Mouse (Mus musculus): Measurements from ENCODE around the gene Apobec3. TPM values are rescaled to one million over a fixed set of nuclear protein-coding genes. Genes with fewer than 3 reads are reported as not detected.

The Apobec3 gene
- polyA plus RNA-seq (2014; fragmentation: Illumina TruSeq; extraction: RNeasy Lipid Tissue Mini Kit (QIAGEN cat#74804)) = 14.4 TPM

DNA sequence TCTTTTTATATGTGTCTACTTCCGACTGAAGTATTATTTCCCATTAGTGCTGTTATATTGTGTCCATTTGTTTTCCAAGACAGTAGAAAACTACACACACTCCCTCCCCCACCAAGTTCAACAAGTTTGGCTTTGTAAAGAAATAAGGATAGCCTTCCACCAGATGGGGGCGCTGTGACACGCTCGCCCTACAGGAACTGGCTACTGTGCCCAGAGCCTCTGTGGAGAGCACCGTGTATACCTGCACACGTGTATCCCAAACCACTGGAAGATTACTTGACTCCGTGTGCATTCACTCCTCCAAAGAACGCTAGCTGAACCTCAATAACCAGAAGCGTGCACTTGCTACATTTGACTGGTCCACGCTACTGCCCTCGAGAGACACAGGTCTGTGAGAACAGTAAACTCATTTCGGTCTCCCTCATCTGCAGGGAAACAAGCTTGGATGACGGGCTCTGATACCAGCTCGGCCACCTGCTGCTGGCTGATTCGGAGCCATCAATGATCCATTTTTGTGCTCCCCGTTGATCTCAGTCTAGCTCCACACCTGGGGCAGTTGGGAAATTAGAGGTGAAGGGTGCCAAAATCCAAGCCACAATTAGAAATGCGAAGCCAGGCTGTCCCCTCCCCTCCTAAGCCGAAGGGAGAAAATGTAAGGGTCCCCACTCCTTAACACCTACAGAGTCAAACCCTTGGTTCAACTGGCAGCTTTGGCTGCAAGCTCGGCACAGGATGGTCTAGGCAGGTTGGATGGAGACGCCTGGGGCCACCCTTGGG is at the start of gene Apobec3:
Gene Apobec3, plus strand, starts transcription at position 224 of the 777 bp plus-strand sequence.

Other genes with a start within 250 kb of the Apobec3 start
- gene Fam227a, start 232.7 kb upstream of the Apobec3 start, polyA plus RNA-seq (2014; fragmentation: Illumina TruSeq; extraction: RNeasy Lipid Tissue Mini Kit (QIAGEN cat#74804)) = 1.5 TPM
- 2.4 TPM for gene Cby1, start 232.5 kb upstream of the Apobec3 start, polyA plus RNA-seq (2014; fragmentation: Illumina TruSeq; extraction: RNeasy Lipid Tissue Mini Kit (QIAGEN cat#74804))
- 270 TPM for gene Tomm22, start 220.8 kb upstream of the Apobec3 start, polyA plus RNA-seq (2014; fragmentation: Illumina TruSeq; extraction: RNeasy Lipid Tissue Mini Kit (QIAGEN cat#74804))
- gene Josd1, start 203.7 kb upstream of the Apobec3 start, polyA plus RNA-seq (2014; fragmentation: Illumina TruSeq; extraction: RNeasy Lipid Tissue Mini Kit (QIAGEN cat#74804)) = 24.8 TPM
- 1.2 TPM for gene Gtpbp1, start 200.8 kb upstream of the Apobec3 start, polyA plus RNA-seq (2014; fragmentation: Illumina TruSeq; extraction: RNeasy Lipid Tissue Mini Kit (QIAGEN cat#74804))
- 6.8 TPM for gene Sun2, start 149.1 kb upstream of the Apobec3 start, polyA plus RNA-seq (2014; fragmentation: Illumina TruSeq; extraction: RNeasy Lipid Tissue Mini Kit (QIAGEN cat#74804))
- 1.7 TPM for gene Dnal4, start 113.8 kb upstream of the Apobec3 start, polyA plus RNA-seq (2014; fragmentation: Illumina TruSeq; extraction: RNeasy Lipid Tissue Mini Kit (QIAGEN cat#74804))
- 0.86 TPM for gene Nptxr, start 86.9 kb upstream of the Apobec3 start, polyA plus RNA-seq (2014; fragmentation: Illumina TruSeq; extraction: RNeasy Lipid Tissue Mini Kit (QIAGEN cat#74804))
- gene Npcd, start 57.4 kb upstream of the Apobec3 start, polyA plus RNA-seq (2014; fragmentation: Illumina TruSeq; extraction: RNeasy Lipid Tissue Mini Kit (QIAGEN cat#74804)) = not detected
- gene Cbx6, start 57.0 kb upstream of the Apobec3 start, polyA plus RNA-seq (2014; fragmentation: Illumina TruSeq; extraction: RNeasy Lipid Tissue Mini Kit (QIAGEN cat#74804)) = 8.3 TPM
- 0.46 TPM for gene Cbx7, start 79.5 kb downstream of the Apobec3 start, polyA plus RNA-seq (2014; fragmentation: Illumina TruSeq; extraction: RNeasy Lipid Tissue Mini Kit (QIAGEN cat#74804))
- 0.37 TPM for gene Pdgfb, start 123.3 kb downstream of the Apobec3 start, polyA plus RNA-seq (2014; fragmentation: Illumina TruSeq; extraction: RNeasy Lipid Tissue Mini Kit (QIAGEN cat#74804))
- 0.14 TPM for gene Syngr1, start 199.7 kb downstream of the Apobec3 start, polyA plus RNA-seq (2014; fragmentation: Illumina TruSeq; extraction: RNeasy Lipid Tissue Mini Kit (QIAGEN cat#74804))
- 298 TPM for gene Rpl3, start 200.2 kb downstream of the Apobec3 start, polyA plus RNA-seq (2014; fragmentation: Illumina TruSeq; extraction: RNeasy Lipid Tissue Mini Kit (QIAGEN cat#74804))
- gene Tab1, start 241.5 kb downstream of the Apobec3 start, polyA plus RNA-seq (2014; fragmentation: Illumina TruSeq; extraction: RNeasy Lipid Tissue Mini Kit (QIAGEN cat#74804)) = 0.54 TPM

Measured in ovary, adult 10 weeks (tissue).